Mouse (Mus musculus) stomach, embryonic 16.5 days (tissue): Measurements from ENCODE around the gene Mpzl1. TPM values are rescaled to one million over a fixed set of nuclear protein-coding genes. Genes with fewer than 3 reads are reported as not detected.

ENCODE experiments used
- ATAC-seq: fragments of 200-750 bp; cut with Nextera tagmentation; 2 replicates; pipeline ENCODE4 v1.8.0; 2017; ENCODE audit warnings: moderate number of reproducible peaks, moderate TSS enrichment; ENCODE audit not compliant: insufficient read depth, low FRiP score
- H3K27ac ChIP-seq: fragments of 300-500 bp; sonication (generic); 2 replicates; pipeline ENCODE4 v1.5.1; 2014; ENCODE audit warnings: low read length
- H3K27me3 ChIP-seq: fragments of 300-500 bp; sonication (generic); 2 replicates; pipeline ENCODE4 v1.6.1; 2014; ENCODE audit warnings: low read length, control low read depth, mixed read lengths; ENCODE audit not compliant: control insufficient read depth, insufficient read depth
- H3K36me3 ChIP-seq: fragments of 300-500 bp; sonication (generic); 2 replicates; pipeline ENCODE4 v1.6.1; 2014; ENCODE audit warnings: low read length; ENCODE audit not compliant: control insufficient read depth, insufficient read depth
- H3K4me1 ChIP-seq: fragments of 300-500 bp; sonication (generic); 2 replicates; pipeline ENCODE4 v1.6.1; 2014; ENCODE audit warnings: low read length, control low read depth, mixed read lengths; ENCODE audit not compliant: control insufficient read depth, insufficient read depth
- H3K4me2 ChIP-seq: fragments of 300-500 bp; sonication (generic); 2 replicates; pipeline ENCODE4 v1.6.1; 2014; ENCODE audit warnings: low read depth, low read length, mixed read lengths
- H3K4me3 ChIP-seq: fragments of 300-500 bp; sonication (generic); replicated peaks from 2 replicates; pipeline ENCODE4 v1.5.1; 2014; ENCODE audit warnings: mild to moderate bottlenecking, low read length
- H3K9ac ChIP-seq: fragments of 300-500 bp; sonication (generic); 2 replicates; pipeline ENCODE4 v1.6.1; 2014; ENCODE audit warnings: low read length
- H3K9me3 ChIP-seq: fragments of 300-500 bp; sonication (generic); replicated peaks from 2 replicates; pipeline ENCODE4 v1.6.1; 2016; ENCODE audit warnings: low read length, control low read depth; ENCODE audit not compliant: control insufficient read depth
- WGBS: fragments of 180-500 bp; shearing (Covaris S2); extraction: QIAGEN DNeasy Blood & Tissue Kit; methylation state at CpG from one replicate; pipeline ENCODE4 v1.1.7; 2014; 5-methylcytosine and 5-hydroxymethylcytosine counted together
- polyA plus RNA-seq: library from polyadenylated mRNA; unstranded; fragments of >200 nt; fragmentation: Nextera tagmentation; extraction: Ambion mirVana; gene quantifications from 2 replicates; pipeline ENCODE4 v1.2.1, GENCODE M21; 2015

The Mpzl1 gene
- polyA plus RNA-seq, 1 experiment from 2014 or later, result 140 TPM

GRCm38 (mm10) chr1:165631136-165631535 lies 3.2 kb downstream of the Mpzl1 start:
- Histone ChIP-seq H3K4me2 (peak overlapping the region; percentile 32; the same call in 1 of the 2 replicates), H3K4me1 (peaks cover 37% of the 10 kb centered on the region), H3K27me3 (no peaks in the 10 kb centered on the region), H3K36me3 (no peaks in the 10 kb centered on the region), H3K9me3 (no peaks in the 10 kb centered on the region), H3K4me3 (no peak overlapping the region), H3K9ac (peak overlapping the region; percentile 29; the same call in 1 of the 2 replicates), H3K27ac (peak overlapping the region; percentile 63)
- no peak for ATAC-seq
- WGBS, result 59% methylated on average over 8 of the region's 8 CpGs

GRCm38 (mm10) chr1:165629975-165630374 lies 4.4 kb downstream of the Mpzl1 start:
- Histone ChIP-seq H3K4me2 (no peak overlapping the region), H3K36me3 (no peaks in the 10 kb centered on the region), H3K4me1 (peaks cover 34% of the 10 kb centered on the region), H3K27ac (peak overlapping the region; percentile 68), H3K4me3 (no peak overlapping the region), H3K9ac (peak overlapping the region; percentile 4; the same call in 1 of the 2 replicates), H3K27me3 (no peaks in the 10 kb centered on the region), H3K9me3 (no peaks in the 10 kb centered on the region)
- no peak for ATAC-seq
- 27% methylated on average over 8 of the region's 8 CpGs for WGBS

GRCm38 (mm10) chr1:165628603-165629002 lies 5.7 kb downstream of the Mpzl1 start:
- no peak for ATAC-seq
- Histone ChIP-seq H3K4me2 (no peak overlapping the region), H3K4me3 (no peak overlapping the region), H3K36me3 (no peaks in the 10 kb centered on the region), H3K4me1 (peaks cover 34% of the 10 kb centered on the region), H3K9me3 (no peaks in the 10 kb centered on the region), H3K27me3 (no peaks in the 10 kb centered on the region), H3K27ac (no peak overlapping the region), H3K9ac (no peak overlapping the region)
- 74% methylated on average over 1 of the region's 1 CpGs for WGBS

- no peak for ATAC-seq
- 68% methylated on average over 5 of the region's 5 CpGs for WGBS
- Histone ChIP-seq H3K27me3 (no peaks in the 10 kb centered on the region), H3K4me3 (no peak overlapping the region), H3K9ac (no peak overlapping the region), H3K4me1 (peaks cover 21% of the 10 kb centered on the region), H3K36me3 (no peaks in the 10 kb centered on the region), H3K4me2 (no peak overlapping the region), H3K9me3 (no peaks in the 10 kb centered on the region), H3K27ac (peak overlapping the region; percentile 1; the same call in 1 of the 2 replicates)
Measured at GRCm38 (mm10) chr1:165625896-165626295, 8.4 kb downstream of the Mpzl1 start.

- Histone ChIP-seq H3K4me3 (no peak overlapping the region), H3K9me3 (no peaks in the 10 kb centered on the region), H3K9ac (no peak overlapping the region), H3K27me3 (no peaks in the 10 kb centered on the region), H3K27ac (no peak overlapping the region), H3K36me3 (no peaks in the 10 kb centered on the region; the same call in 1 of the 2 replicates), H3K4me2 (no peak overlapping the region), H3K4me1 (peaks cover 18% of the 10 kb centered on the region)
- 79% methylated on average over 5 of the region's 5 CpGs for WGBS
- ATAC-seq, result no peak
Measured at GRCm38 (mm10) chr1:165625058-165625457, 9.3 kb downstream of the Mpzl1 start.

- no peak overlapping the region for H3K4me2 ChIP-seq
- ATAC-seq, result no peak
- H3K27ac ChIP-seq, result peak overlapping the region; percentile 9
- peaks cover 9% of the 10 kb centered on the region for H3K9me3 ChIP-seq
- peaks cover 15% of the 10 kb centered on the region; the same call in 1 of the 2 replicates for H3K36me3 ChIP-seq
- peaks cover 23% of the 10 kb centered on the region for H3K4me1 ChIP-seq
- no peaks in the 10 kb centered on the region for H3K27me3 ChIP-seq
- H3K9ac ChIP-seq, result no peak overlapping the region
- 70% methylated on average over 9 of the region's 9 CpGs for WGBS
- H3K4me3 ChIP-seq, result no peak overlapping the region
Measured at GRCm38 (mm10) chr1:165618201-165618624, 16.1 kb downstream of the Mpzl1 start.

- Histone ChIP-seq H3K4me3 (no peak overlapping the region), H3K9ac (0 out of 2 replicates have a peak overlapping the region, but pooled peaks have one; percentile 1), H3K36me3 (peaks cover 15% of the 10 kb centered on the region; the same call in 1 of the 2 replicates), H3K27me3 (no peaks in the 10 kb centered on the region), H3K4me1 (peaks cover 23% of the 10 kb centered on the region), H3K9me3 (peaks cover 9% of the 10 kb centered on the region), H3K4me2 (peak overlapping the region; percentile 1), H3K27ac (peak overlapping the region; percentile 80)
- ATAC-seq, result peak; percentile 68; the same call in 1 of the 2 replicates
- WGBS, result 11% methylated on average over 15 of the region's 15 CpGs
Measured at GRCm38 (mm10) chr1:165617166-165617891, 17.0 kb downstream of the Mpzl1 start.

- 14% methylated on average over 7 of the region's 7 CpGs for WGBS
- Histone ChIP-seq H3K9ac (0 out of 2 replicates have a peak overlapping the region, but pooled peaks have one; percentile 1), H3K4me2 (peak overlapping the region; percentile 1; the same call in 1 of the 2 replicates), H3K4me3 (no peak overlapping the region), H3K4me1 (peaks cover 23% of the 10 kb centered on the region), H3K9me3 (peaks cover 9% of the 10 kb centered on the region), H3K27me3 (no peaks in the 10 kb centered on the region), H3K36me3 (peaks cover 15% of the 10 kb centered on the region; the same call in 1 of the 2 replicates), H3K27ac (peak overlapping the region; percentile 80)
- ATAC-seq, result no peak
Measured at GRCm38 (mm10) chr1:165616652-165617051, 17.7 kb downstream of the Mpzl1 start.

GRCm38 (mm10) chr1:165614793-165615192 lies 19.5 kb downstream of the Mpzl1 start:
- 88% methylated on average over 3 of the region's 3 CpGs for WGBS

More at GRCm38 (mm10) chr1:165614793-165615192, 19.5 kb downstream of the Mpzl1 start:
- Histone ChIP-seq H3K27ac (no peak overlapping the region), H3K4me1 (peaks cover 31% of the 10 kb centered on the region), H3K27me3 (no peaks in the 10 kb centered on the region), H3K4me3 (no peak overlapping the region), H3K36me3 (peaks cover 15% of the 10 kb centered on the region; the same call in 1 of the 2 replicates), H3K4me2 (no peak overlapping the region), H3K9me3 (peaks cover 9% of the 10 kb centered on the region), H3K9ac (no peak overlapping the region)
- no peak for ATAC-seq
